9 mouse cellular contexts compared by ENCODE assay signal in genomic region chr4:43394345-43394891, GRCm38 (mm10). TPM values are rescaled to one million over a fixed set of nuclear protein-coding genes. Genes with fewer than 3 reads are reported as not detected.
DNase-seq lines count a peak whose midpoint lies in the region; ATAC-seq and TF ChIP-seq lines count a peak whose summit lies in the region.
"Had no signal": no experiment of that assay in that cellular context is flagged by ENCODE, and none has a peak within 500 bp of the region (broad histone marks: within the 10 kb centered on the region; RNA-seq: fewer than 3 reads in every experiment).

No protein-coding gene starts in this region.

- peaks cover 23% of the 10 kb centered on the region; the same call in 1 of the 2 replicates for H3K79me2 ChIP-seq in liver, adult 2 months (ENCODE audit: control insufficient read depth, insufficient read depth, low read length)

- H3K9ac ChIP-seq in liver, adult 2 months (ENCODE audit: low read depth, low read length): peak overlapping the region; percentile 75
- H3K9ac ChIP-seq in heart, postnatal 0 days (replicated peaks; ENCODE audit: low read depth, low read length): peak overlapping the region; percentile 17; the same call in 1 of the 2 replicates
- no peak overlapping the region for H3K9ac ChIP-seq in limb, embryonic 14.5 days (ENCODE audit: low read depth, low read length, severe bottlenecking)
- H3K9ac ChIP-seq: midbrain, embryonic 12.5 days had no signal

- no peaks in the 10 kb centered on the region for H3K27me3 ChIP-seq in liver, adult 2 months (ENCODE audit: control insufficient read depth, insufficient read depth, low read length)
- H3K27me3 ChIP-seq in embryonic facial prominence, embryonic 10.5 days (replicated peaks; ENCODE audit: low read depth, poor library complexity, severe bottlenecking): no peaks in the 10 kb centered on the region
- no peaks in the 10 kb centered on the region for H3K27me3 ChIP-seq in heart, postnatal 0 days (ENCODE audit: control insufficient read depth, insufficient read depth, low read length)
- no peaks in the 10 kb centered on the region for H3K27me3 ChIP-seq in limb, embryonic 14.5 days (ENCODE audit: control insufficient read depth, insufficient read depth, low read length)
- H3K27me3 ChIP-seq: midbrain, embryonic 12.5 days had no signal

- TF ChIP-seq POLR2A in liver, adult 2 months (IDR thresholded peaks at IDR 0.05; ENCODE audit: extremely low read depth, insufficient read depth, low read length): 0 out of 2 replicates have a peak, but pooled peaks have one; percentile 28
- no peak for TF ChIP-seq POLR2A in limb, embryonic 14.5 days (IDR thresholded peaks at IDR 0.05; ENCODE audit: borderline replicate concordance, extremely low read depth, insufficient read depth, insufficient read length)

- no peaks in the 10 kb centered on the region for H3K9me3 ChIP-seq in embryonic facial prominence, embryonic 10.5 days
- no peaks in the 10 kb centered on the region for H3K9me3 ChIP-seq in heart, postnatal 0 days (replicated peaks; ENCODE audit: control insufficient read depth, low read length)
- no peaks in the 10 kb centered on the region for H3K9me3 ChIP-seq in limb, embryonic 14.5 days (ENCODE audit: control insufficient read depth, low read length)
- H3K9me3 ChIP-seq: midbrain, embryonic 12.5 days had no signal

- peaks cover 41% of the 10 kb centered on the region for H3K4me1 ChIP-seq in liver, adult 2 months (ENCODE audit: control insufficient read depth, insufficient read depth, low read length)
- peaks cover 52% of the 10 kb centered on the region for H3K4me1 ChIP-seq in embryonic facial prominence, embryonic 10.5 days
- H3K4me1 ChIP-seq in heart, postnatal 0 days (ENCODE audit: control insufficient read depth, insufficient read depth): peaks cover 51% of the 10 kb centered on the region
- peaks cover 24% of the 10 kb centered on the region for H3K4me1 ChIP-seq in limb, embryonic 14.5 days (ENCODE audit: control insufficient read depth, insufficient read depth, low read length)

- DNase-seq in liver, adult 2 months (ENCODE audit: extremely low read depth, low read depth, low spot score): peak; percentile 97
- DNase-seq in liver: no peak
- DNase-seq in embryonic facial prominence, embryonic 10.5 days (ENCODE audit: low spot score): peak; percentile 46
- DNase-seq in heart, postnatal 0 days (ENCODE audit: low spot score): peak; percentile 98
- peak; percentile 58 for DNase-seq in limb, embryonic 14.5 days (ENCODE audit: low spot score)
- peak; percentile 35 for DNase-seq in ovary, postnatal 10 days (ENCODE audit: low spot score)
- DNase-seq in T-cell, adult 2 months (ENCODE audit: low spot score): no peak
- DNase-seq in frontal cortex, postnatal 25 days (ENCODE audit: low spot score in 2 of 2): no peak

- peak overlapping the region; percentile 20 for H3K4me2 ChIP-seq in heart, postnatal 0 days (ENCODE audit: low read depth, low read length)
- H3K4me2 ChIP-seq in limb, embryonic 14.5 days (replicated peaks; ENCODE audit: low read depth, low read length, severe bottlenecking): no peak overlapping the region
- H3K4me2 ChIP-seq: midbrain, embryonic 12.5 days had no signal

- H3K27ac ChIP-seq in liver, adult 2 months (replicated peaks; ENCODE audit: insufficient read depth, low read depth, low read length): peak overlapping the region; percentile 95
- H3K27ac ChIP-seq in embryonic facial prominence, embryonic 10.5 days (replicated peaks): peak overlapping the region; percentile 48
- H3K27ac ChIP-seq in heart, postnatal 0 days (ENCODE audit: low read depth): peak overlapping the region; percentile 92
- peak overlapping the region; percentile 45 for H3K27ac ChIP-seq in limb, embryonic 14.5 days (replicated peaks; ENCODE audit: low read depth, low read length)
- H3K27ac ChIP-seq: midbrain, embryonic 12.5 days had no signal

- no peak for TF ChIP-seq CTCF in liver, adult 2 months (IDR thresholded peaks at IDR 0.05; ENCODE audit: low read depth, low read length)
- no peak for TF ChIP-seq CTCF in heart, postnatal 0 days (IDR thresholded peaks at IDR 0.05; ENCODE audit: low read depth)

- TF ChIP-seq EP300 in heart, postnatal 0 days (IDR thresholded peaks at IDR 0.05; ENCODE audit: low read depth): peak; percentile 99

- H3K36me3 ChIP-seq in liver, adult 2 months (ENCODE audit: control insufficient read depth, insufficient read depth, low read length): no peaks in the 10 kb centered on the region
- H3K36me3 ChIP-seq in embryonic facial prominence, embryonic 10.5 days (replicated peaks): no peaks in the 10 kb centered on the region
- H3K36me3 ChIP-seq in heart, postnatal 0 days (replicated peaks; ENCODE audit: control insufficient read depth, insufficient read depth, low read length): no peaks in the 10 kb centered on the region
- no peaks in the 10 kb centered on the region for H3K36me3 ChIP-seq in limb, embryonic 14.5 days (ENCODE audit: control insufficient read depth, insufficient read depth, low read length)
- H3K36me3 ChIP-seq: midbrain, embryonic 12.5 days had no signal

- WGBS in liver, adult 2 months: 8% methylated on average over 15 of the region's 15 CpGs
- WGBS in embryonic facial prominence, embryonic 10.5 days: 39% methylated on average over 15 of the region's 15 CpGs
- 7% methylated on average over 15 of the region's 15 CpGs for WGBS in heart, postnatal 0 days
- WGBS in limb, embryonic 14.5 days: 46% methylated on average over 15 of the region's 15 CpGs

- peak; percentile 82 for ATAC-seq in heart, postnatal 0 days (ENCODE audit: insufficient read depth, low read depth)
- no peak for ATAC-seq in limb, embryonic 14.5 days (ENCODE audit: low FRiP score, low read depth)

- H3K4me3 ChIP-seq in liver, adult 2 months (ENCODE audit: insufficient read depth, low read depth, low read length): peak overlapping the region; percentile 37; the same call in 1 of the 2 replicates
- H3K4me3 ChIP-seq in embryonic facial prominence, embryonic 10.5 days: no peak overlapping the region
- no peak overlapping the region for H3K4me3 ChIP-seq in heart, postnatal 0 days (ENCODE audit: low read depth, low read length)
- H3K4me3 ChIP-seq in limb, embryonic 14.5 days (replicated peaks; ENCODE audit: low read length): no peak overlapping the region
- H3K4me3 ChIP-seq: midbrain, embryonic 12.5 days had no signal

RNA-seq across cellular contexts. Expression of gene Rusc2, which starts 12.6 kb away (rescaled TPM):
- total RNA-seq in liver, adult 2 months (2014; rRNA removed): 14.2 and 15.9 TPM in 2 replicates
- polyA plus RNA-seq in liver, adult 2 months (2012; rRNA removed): 17.2 and 17.5 TPM in 2 replicates
- 9.5 and 10.9 TPM in 2 replicates for polyA plus RNA-seq in embryonic facial prominence, embryonic 10.5 days (2016; fragmentation: Nextera tagmentation; extraction: Ambion mirVana)
- total RNA-seq in heart, postnatal 0 days (2014; rRNA removed; ENCODE audit: low replicate concordance): 32.2 and 34.9 TPM in 2 replicates
- 7.2 and 8.0 TPM in 2 replicates for polyA plus RNA-seq in heart, postnatal 0 days (2015; fragmentation: Nextera tagmentation; extraction: Ambion mirVana)
- 16.2 and 25.4 TPM in 2 replicates for polyA plus RNA-seq in limb, embryonic 14.5 days (2012; rRNA removed)
- polyA plus RNA-seq in limb, embryonic 14.5 days (2014; fragmentation: Nextera tagmentation; extraction: Ambion mirVana): 8.0 and 9.6 TPM in 2 replicates

RNA-seq across cellular contexts. Expression of gene Fam166b, which starts 34.5 kb away (rescaled TPM):
- total RNA-seq in liver, adult 2 months (2014; rRNA removed): not detected in 2 replicates
- polyA plus RNA-seq in liver, adult 2 months (2012; rRNA removed): not detected in 2 replicates
- 0.11 TPM in 1 of 2 replicates, not detected in the other for polyA plus RNA-seq in embryonic facial prominence, embryonic 10.5 days (2016; fragmentation: Nextera tagmentation; extraction: Ambion mirVana)
- not detected in 2 replicates for total RNA-seq in heart, postnatal 0 days (2014; rRNA removed; ENCODE audit: low replicate concordance)
- 0.14 and 0.25 TPM in 2 replicates for polyA plus RNA-seq in heart, postnatal 0 days (2015; fragmentation: Nextera tagmentation; extraction: Ambion mirVana)
- polyA plus RNA-seq in limb, embryonic 14.5 days (2012; rRNA removed): 0.20 and 0.29 TPM in 2 replicates
- 0.14 and 0.33 TPM in 2 replicates for polyA plus RNA-seq in limb, embryonic 14.5 days (2014; fragmentation: Nextera tagmentation; extraction: Ambion mirVana)

RNA-seq across cellular contexts. Expression of gene Tesk1, which starts 47.3 kb away (rescaled TPM):
- total RNA-seq in liver, adult 2 months (2014; rRNA removed): 3.0 and 3.2 TPM in 2 replicates
- polyA plus RNA-seq in liver, adult 2 months (2012; rRNA removed): 25.0 and 28.3 TPM in 2 replicates
- polyA plus RNA-seq in embryonic facial prominence, embryonic 10.5 days (2016; fragmentation: Nextera tagmentation; extraction: Ambion mirVana): 6.9 and 9.2 TPM in 2 replicates
- 51.3 and 55.5 TPM in 2 replicates for total RNA-seq in heart, postnatal 0 days (2014; rRNA removed; ENCODE audit: low replicate concordance)
- 3.9 and 5.1 TPM in 2 replicates for polyA plus RNA-seq in heart, postnatal 0 days (2015; fragmentation: Nextera tagmentation; extraction: Ambion mirVana)
- 47.4 and 63.1 TPM in 2 replicates for polyA plus RNA-seq in limb, embryonic 14.5 days (2012; rRNA removed)
- 15.8 and 17.6 TPM in 2 replicates for polyA plus RNA-seq in limb, embryonic 14.5 days (2014; fragmentation: Nextera tagmentation; extraction: Ambion mirVana)

Comparison
In these comparisons a context has a peak if more than half of its experiments do, and no peak if none do; other contexts are left out.
1. DNase-seq: peak in liver, adult 2 months (single experiment), embryonic facial prominence, embryonic 10.5 days (single experiment), heart, postnatal 0 days (single experiment), limb, embryonic 14.5 days (single experiment) and ovary, postnatal 10 days (single experiment); none in liver (single experiment), T-cell, adult 2 months (single experiment) and frontal cortex, postnatal 25 days (0 of 2).
2. H3K27ac ChIP-seq: peak in every context shown above with its lines; median percentile 95 in liver, adult 2 months; 92 in heart, postnatal 0 days; 48 in embryonic facial prominence, embryonic 10.5 days; 45 in limb, embryonic 14.5 days.